Mouse (Mus musculus) C2C12 (cell line): Measurements from ENCODE around the gene Nxpe2. TPM values are rescaled to one million over a fixed set of nuclear protein-coding genes. Genes with fewer than 3 reads are reported as not detected.
"Not testable (repeated sequence)": the region's sequence is repeated elsewhere in the genome, so short reads cannot be mapped to it uniquely, and the experiment has no call there.

Experiments used
- H3K27me3 ChIP-seq: one replicate; pipeline ENCODE4 v1.6.1; 2011; ENCODE audit not compliant: control insufficient read depth, insufficient read depth, insufficient read length
- H3K36me3 ChIP-seq: one replicate; pipeline ENCODE4 v1.6.1; 2011; ENCODE audit not compliant: control insufficient read depth, insufficient read depth
- H3K4me3 ChIP-seq: one replicate; pipeline ENCODE4 v1.5.1; 2011; ENCODE audit warnings: mild to moderate bottlenecking, control low read depth; ENCODE audit not compliant: poor library complexity, insufficient read depth, severe bottlenecking
- H3K79me2 ChIP-seq: one replicate; pipeline ENCODE4 v1.6.1; 2011; ENCODE audit not compliant: control insufficient read depth, insufficient read depth
- H3K79me3 ChIP-seq: one replicate; pipeline ENCODE4 v1.6.1; 2011; ENCODE audit warnings: low read depth, control low read depth
- H3ac ChIP-seq: one replicate; pipeline ENCODE3; 2011; ENCODE audit warnings: low read depth; ENCODE audit not compliant: control insufficient read depth, insufficient read length
- CEBPB ChIP-seq: IDR thresholded peaks from one replicate; pipeline ENCODE4 v1.6.1; 2011; ENCODE audit warnings: low read depth, mild to moderate bottlenecking, control low read depth, moderate library complexity
- CTCF ChIP-seq: IDR thresholded peaks from one replicate; pipeline ENCODE4 v1.5.1; 2011; ENCODE audit not compliant: control insufficient read depth, insufficient read depth, insufficient read length
- FOSL1 ChIP-seq: IDR thresholded peaks from one replicate; pipeline ENCODE4 v1.8.0; 2011; ENCODE audit warnings: mild to moderate bottlenecking, low read length; ENCODE audit not compliant: poor library complexity, insufficient read depth, severe bottlenecking
- MAX ChIP-seq: IDR thresholded peaks from one replicate; pipeline ENCODE4 v1.6.1; 2011; ENCODE audit warnings: mild to moderate bottlenecking, control low read depth
- MYOD1 ChIP-seq: IDR thresholded peaks from one replicate; pipeline ENCODE4 v1.6.1; 2011; ENCODE audit warnings: low read depth; ENCODE audit not compliant: control insufficient read depth, insufficient read length
- MYOG ChIP-seq: IDR thresholded peaks from one replicate; pipeline ENCODE4 v1.6.1; 2011; ENCODE audit not compliant: control insufficient read depth, insufficient read length; ENCODE audit errors: extremely low read depth
- USF1 ChIP-seq: IDR thresholded peaks from one replicate; pipeline ENCODE4 v1.6.1; 2011; ENCODE audit warnings: low read depth, mild to moderate bottlenecking, control low read depth, moderate library complexity
- polyA plus RNA-seq: library from polyadenylated mRNA; unstranded; fragments of >200 nt; fragmentation: generic; extraction: Trizol; gene quantifications from one replicate; pipeline ENCODE4 v1.2.1, GENCODE M21; 2012; ENCODE audit warnings: missing spikeins

The Nxpe2 gene
- polyA plus RNA-seq, 1 experiment = not detected

DNA sequence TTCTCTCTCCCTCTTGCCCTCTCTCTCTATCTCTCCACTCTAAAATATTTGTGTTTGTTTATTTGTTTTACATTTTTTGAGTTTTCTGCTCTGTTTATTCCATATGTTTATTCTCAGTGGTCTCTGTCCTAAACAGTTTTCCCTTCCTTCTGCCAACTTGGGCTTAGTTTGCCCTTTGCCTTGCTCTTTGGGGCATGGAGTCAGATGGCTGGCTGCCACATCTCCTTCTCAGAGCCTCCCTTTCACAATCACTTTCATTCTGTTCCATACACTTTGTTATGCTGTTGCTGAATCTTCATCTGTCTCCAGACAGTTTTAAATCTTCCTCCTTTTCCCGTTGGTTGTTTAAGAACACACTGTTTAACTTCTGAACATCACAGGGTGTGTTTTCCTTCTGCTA is 37.4 kb downstream of the Nxpe2 start:
- Histone ChIP-seq H3K79me2 (no peaks in the 10 kb centered on the region), H3K4me3 (no peak overlapping the region), H3K36me3 (no peaks in the 10 kb centered on the region), H3ac (no peak overlapping the region), H3K79me3 (no peaks in the 10 kb centered on the region), H3K27me3 (no peaks in the 10 kb centered on the region)
- TF ChIP-seq USF1 (no peak), MYOG (no peak), CEBPB (no peak), MAX (no peak), CTCF (no peak), FOSL1 (no peak), MYOD1 (no peak)

DNA sequence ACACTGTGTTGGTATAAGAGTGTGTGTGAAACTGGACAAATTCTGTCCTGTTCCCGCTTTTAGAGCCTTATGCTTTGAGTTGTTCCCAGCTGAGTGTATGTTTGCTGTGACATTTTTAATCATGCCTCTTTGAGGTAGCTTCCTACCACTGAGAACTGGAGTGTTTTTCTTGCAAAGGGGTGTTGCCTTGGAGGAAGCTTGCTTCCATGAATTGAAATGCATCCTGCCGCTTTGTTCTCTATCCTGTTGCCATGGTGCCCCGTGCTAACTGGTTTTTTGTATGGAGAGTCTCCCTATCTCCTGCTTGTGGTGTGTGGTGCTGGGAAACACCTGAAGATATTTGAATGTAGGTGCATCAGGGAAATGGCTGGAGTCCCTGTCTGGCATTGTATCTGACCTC is 39.1 kb downstream of the Nxpe2 start:
- H3K27me3 ChIP-seq = no peaks in the 10 kb centered on the region
- no peak for TF ChIP-seq MYOD1
- TF ChIP-seq MAX = no peak
- no peak for TF ChIP-seq FOSL1
- TF ChIP-seq MYOG = no peak
- no peak for TF ChIP-seq CTCF
- no peak for TF ChIP-seq USF1
- TF ChIP-seq CEBPB = no peak
- no peaks in the 10 kb centered on the region for H3K79me2 ChIP-seq
- no peaks in the 10 kb centered on the region for H3K79me3 ChIP-seq
- H3K36me3 ChIP-seq = no peaks in the 10 kb centered on the region
- no peak overlapping the region for H3K4me3 ChIP-seq
- no peak overlapping the region for H3ac ChIP-seq

DNA sequence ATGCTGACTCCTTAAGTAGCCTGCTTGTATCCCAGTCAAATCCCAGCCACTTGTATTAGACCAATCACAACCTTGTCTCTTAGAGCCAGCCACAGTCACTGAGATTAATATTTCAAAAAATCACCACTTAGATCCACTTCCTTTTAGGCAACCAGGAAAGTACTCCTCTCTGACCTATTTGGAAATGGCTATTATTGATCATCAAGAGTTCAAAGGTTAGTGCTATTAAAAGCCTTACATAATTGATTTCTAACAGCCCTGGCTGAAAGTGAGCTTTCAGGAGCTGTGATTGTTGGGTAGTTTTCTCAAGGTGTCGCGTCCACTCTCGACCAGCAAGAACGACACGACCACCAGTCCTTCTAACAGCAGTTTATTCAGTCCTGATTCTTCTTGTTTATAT is 42.0 kb downstream of the Nxpe2 start:
- TF ChIP-seq USF1 (no peak), MYOG (no peak), FOSL1 (no peak), CEBPB (no peak)
- H3K27me3 ChIP-seq = no peaks in the 10 kb centered on the region
- no peaks in the 10 kb centered on the region for H3K79me2 ChIP-seq
- H3K79me3 ChIP-seq = no peaks in the 10 kb centered on the region
- H3ac ChIP-seq = no peak overlapping the region
- H3K4me3 ChIP-seq = no peak overlapping the region
- H3K36me3 ChIP-seq = no peaks in the 10 kb centered on the region

DNA sequence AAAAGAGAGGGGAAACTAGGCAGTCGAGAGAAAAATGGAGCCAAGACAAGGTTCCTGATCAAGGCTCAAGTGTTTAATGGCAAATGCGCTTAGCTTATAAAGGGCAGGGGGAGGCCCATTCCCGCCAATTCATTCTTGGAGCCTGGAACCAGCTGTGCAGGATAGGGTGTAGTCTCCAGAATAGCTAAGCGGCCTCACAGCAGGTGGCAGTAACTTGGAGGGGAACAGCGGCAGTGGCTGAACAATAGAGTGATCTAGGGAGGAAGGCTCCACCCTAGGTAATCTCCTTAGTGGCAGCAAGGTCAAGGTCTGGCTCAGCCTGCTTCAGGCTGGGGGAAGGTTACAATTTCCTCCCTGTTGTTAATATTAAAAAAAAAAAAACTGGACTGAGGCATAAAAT is 49.7 kb downstream of the Nxpe2 start:
- not testable (repeated sequence) for H3ac ChIP-seq, H3K27me3 ChIP-seq, H3K36me3 ChIP-seq, H3K4me3 ChIP-seq, H3K79me3 ChIP-seq, H3K79me2 ChIP-seq

DNA sequence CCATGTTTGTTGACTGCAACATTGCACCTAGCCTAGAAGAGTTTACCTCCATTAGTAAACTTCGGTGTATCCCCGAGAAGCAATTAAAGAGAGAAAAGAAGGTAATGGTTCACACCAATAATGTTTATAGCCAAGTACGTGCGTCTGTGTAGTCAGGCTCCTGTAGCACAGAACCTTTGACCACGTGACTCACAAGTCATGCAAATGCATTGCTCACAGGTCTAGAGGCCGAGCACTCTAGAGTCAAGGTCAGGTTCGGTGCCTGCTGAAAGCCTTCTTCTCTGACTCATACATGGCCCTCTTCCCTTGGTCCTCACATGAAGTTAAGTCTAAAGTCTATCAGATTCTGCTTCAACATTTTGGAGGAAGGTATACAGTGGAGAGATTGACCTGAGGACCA is 54.3 kb downstream of the Nxpe2 start:
- TF ChIP-seq MYOG (no peak), CEBPB (no peak), MAX (no peak), FOSL1 (no peak), USF1 (no peak), MYOD1 (no peak), CTCF (no peak)
- Histone ChIP-seq H3K79me3 (no peaks in the 10 kb centered on the region), H3ac (no peak overlapping the region), H3K79me2 (no peaks in the 10 kb centered on the region), H3K36me3 (no peaks in the 10 kb centered on the region), H3K4me3 (no peak overlapping the region), H3K27me3 (no peaks in the 10 kb centered on the region)

DNA sequence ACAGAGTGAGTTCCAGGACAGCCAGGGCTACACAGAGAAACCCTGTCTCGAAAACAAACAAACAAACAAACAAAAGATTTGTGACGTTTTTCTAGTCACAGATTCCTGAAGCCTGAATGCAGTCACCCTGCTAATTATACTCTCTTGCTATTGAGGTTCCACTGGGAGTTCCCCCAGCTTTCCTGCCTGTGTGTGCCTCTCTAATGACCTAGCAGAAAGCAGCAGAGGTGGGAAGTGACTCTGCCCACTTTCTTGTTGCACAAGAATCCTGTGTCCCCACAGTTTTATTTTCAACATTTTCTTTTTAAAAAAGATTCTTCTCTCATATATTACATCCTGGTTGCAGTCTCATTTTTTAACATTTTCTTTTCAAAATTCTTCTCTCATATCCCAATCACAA is 58.5 kb downstream of the Nxpe2 start:
- no peak overlapping the region for H3K4me3 ChIP-seq
- no peaks in the 10 kb centered on the region for H3K79me2 ChIP-seq
- H3ac ChIP-seq = no peak overlapping the region
- no peaks in the 10 kb centered on the region for H3K27me3 ChIP-seq
- TF ChIP-seq CTCF (no peak), MYOD1 (no peak), MYOG (no peak), FOSL1 (no peak), CEBPB (no peak), USF1 (no peak), MAX (no peak)
- no peaks in the 10 kb centered on the region for H3K36me3 ChIP-seq
- H3K79me3 ChIP-seq = no peaks in the 10 kb centered on the region
